Mouse (Mus musculus) spleen, adult 18-20 months (tissue): Measurements from ENCODE around the gene Txndc11.
A peak's percentile ranks its signal among the peaks of the same experiment; 100 is the strongest.

ENCODE experiments used
- DNase-seq, 2 experiments: peaks; one replicate each; pipeline ENCODE4 v3.0.0; 2022; ENCODE audit warnings: mixed read lengths in 2 of 2

Gene Txndc11

GRCm38 (mm10) chr16:11064742-11065141 is 69.7 kb downstream of the Txndc11 start:
- DNase-seq = no peak

GRCm38 (mm10) chr16:11064341-11064740 is 70.1 kb downstream of the Txndc11 start:
- DNase-seq = no peak

- peak; percentile 44 to 60 for DNase-seq
These were observed 71.4 kb downstream of the Txndc11 start for GRCm38 (mm10) chr16:11062794-11063721.

GRCm38 (mm10) chr16:11060645-11061044 is 73.8 kb downstream of the Txndc11 start, which contains the start of gene Snn:
Gene Snn, plus strand, starts transcription at chr16:11060945.
- no peak for DNase-seq

- DNase-seq = no peak
These were observed 78.5 kb downstream of the Txndc11 start for GRCm38 (mm10) chr16:11055916-11056315.

GRCm38 (mm10) chr16:11054871-11055270 is 79.6 kb downstream of the Txndc11 start:
- no peak for DNase-seq

- no peak for DNase-seq
These were observed 80.0 kb downstream of the Txndc11 start for GRCm38 (mm10) chr16:11054409-11054808.

GRCm38 (mm10) chr16:11051134-11051533 is 83.3 kb downstream of the Txndc11 start:
- no peak for DNase-seq

GRCm38 (mm10) chr16:11050226-11050625 is 84.2 kb downstream of the Txndc11 start:
- DNase-seq = no peak

GRCm38 (mm10) chr16:11047130-11047529 is 87.3 kb downstream of the Txndc11 start:
- no peak for DNase-seq

GRCm38 (mm10) chr16:11046437-11046836 is 88.0 kb downstream of the Txndc11 start:
- DNase-seq = no peak

GRCm38 (mm10) chr16:11043239-11043638 is 91.2 kb downstream of the Txndc11 start:
- DNase-seq = no peak

GRCm38 (mm10) chr16:11040603-11041002 is 93.8 kb downstream of the Txndc11 start:
- DNase-seq = no peak

- DNase-seq = peak; percentile 63 to 75
These were observed 98.5 kb downstream of the Txndc11 start for GRCm38 (mm10) chr16:11035790-11036431.

GRCm38 (mm10) chr16:11035273-11035672 is 99.2 kb downstream of the Txndc11 start:
- no peak for DNase-seq

- peak; percentile 65 to 85 for DNase-seq
These were observed 100.2 kb downstream of the Txndc11 start for GRCm38 (mm10) chr16:11034193-11034803.

- no peak for DNase-seq
These were observed 103.1 kb downstream of the Txndc11 start for GRCm38 (mm10) chr16:11031320-11031719.

- no peak for DNase-seq
These were observed 103.6 kb downstream of the Txndc11 start for GRCm38 (mm10) chr16:11030844-11031243.

GRCm38 (mm10) chr16:11028206-11028605 is 106.2 kb downstream of the Txndc11 start:
- DNase-seq = no peak
